Mouse (Mus musculus) stomach, embryonic 15.5 days (tissue): ENCODE results near the gene Hpse. TPM values are rescaled to one million over a fixed set of nuclear protein-coding genes. Genes with fewer than 3 reads are reported as not detected.

Experiments
- ATAC-seq: fragments of 200-750 bp; cut with Nextera tagmentation; 2 replicates; pipeline ENCODE4 v1.8.0; 2017; ENCODE audit warnings: low read depth, moderate number of reproducible peaks, moderate TSS enrichment; ENCODE audit not compliant: insufficient read depth, low FRiP score
- H3K27ac ChIP-seq: fragments of 300-500 bp; sonication (generic); 2 replicates; pipeline ENCODE4 v1.5.1; 2015; ENCODE audit warnings: mild to moderate bottlenecking, inconsistent platforms
- H3K27me3 ChIP-seq: fragments of 300-500 bp; sonication (generic); replicated peaks from 2 replicates; pipeline ENCODE4 v1.6.1; 2015; ENCODE audit warnings: inconsistent platforms
- H3K36me3 ChIP-seq: fragments of 300-500 bp; sonication (generic); 2 replicates; pipeline ENCODE4 v1.6.1; 2015; ENCODE audit warnings: inconsistent platforms
- H3K4me1 ChIP-seq: fragments of 300-500 bp; sonication (generic); 2 replicates; pipeline ENCODE4 v1.6.1; 2015; ENCODE audit warnings: inconsistent platforms
- H3K4me2 ChIP-seq: fragments of 300-500 bp; sonication (generic); 2 replicates; pipeline ENCODE4 v1.6.1; 2015; ENCODE audit warnings: mild to moderate bottlenecking, inconsistent platforms
- H3K4me3 ChIP-seq: fragments of 300-500 bp; sonication (generic); replicated peaks from 2 replicates; pipeline ENCODE4 v1.5.1; 2015; ENCODE audit warnings: inconsistent platforms
- H3K9ac ChIP-seq: fragments of 300-500 bp; sonication (generic); 2 replicates; pipeline ENCODE4 v1.6.1; 2015; ENCODE audit warnings: inconsistent platforms
- H3K9me3 ChIP-seq: fragments of 300-500 bp; sonication (generic); 2 replicates; pipeline ENCODE4 v1.6.1; 2016; ENCODE audit warnings: inconsistent platforms
- WGBS: fragments of 180-500 bp; shearing (Covaris S2); methylation state at CpG from one replicate; pipeline ENCODE4 v1.1.7; 2015; 5-methylcytosine and 5-hydroxymethylcytosine counted together
- polyA plus RNA-seq: library from polyadenylated mRNA; unstranded; fragments of >200 nt; fragmentation: Nextera tagmentation; extraction: Ambion mirVana; gene quantifications from 2 replicates; pipeline ENCODE4 v1.2.1, GENCODE M21; 2015

The Hpse gene
- polyA plus RNA-seq, 1 experiment from 2014 or later, result 6.0 TPM

DNA sequence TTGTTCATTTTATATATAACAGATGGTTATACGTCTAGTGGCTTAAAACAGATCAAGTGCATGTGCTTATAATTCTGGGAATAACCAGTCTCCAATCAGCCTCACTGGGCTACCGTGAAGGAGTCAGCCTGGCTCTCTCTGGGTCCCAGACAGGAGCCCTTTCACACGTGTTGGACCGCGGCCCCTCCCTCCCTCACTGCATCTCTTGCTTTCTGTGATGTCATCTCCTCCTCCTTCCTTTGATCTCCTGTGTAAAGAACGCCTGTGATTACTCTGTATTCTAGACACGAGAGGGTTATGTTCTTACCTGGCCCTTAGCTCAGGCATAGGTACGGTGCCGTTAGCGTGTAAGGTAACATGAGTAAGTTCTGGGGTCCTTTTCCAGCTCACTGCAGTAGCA, 68.0 kb downstream of the Hpse start:
- ATAC-seq, result no peak
- no peaks in the 10 kb centered on the region for H3K27me3 ChIP-seq
- no peak overlapping the region for H3K27ac ChIP-seq
- H3K4me3 ChIP-seq, result no peak overlapping the region
- no peak overlapping the region for H3K4me2 ChIP-seq
- WGBS, result 70% methylated on average over 10 of the region's 10 CpGs
- H3K36me3 ChIP-seq, result peaks cover 13% of the 10 kb centered on the region; the same call in 1 of the 2 replicates
- no peak overlapping the region for H3K9ac ChIP-seq
- H3K9me3 ChIP-seq, result no peaks in the 10 kb centered on the region
- H3K4me1 ChIP-seq, result peaks cover 6% of the 10 kb centered on the region; the same call in 1 of the 2 replicates

- no peak overlapping the region for H3K4me2 ChIP-seq
- no peak overlapping the region for H3K27ac ChIP-seq
- ATAC-seq, result no peak
- WGBS, result 84% methylated on average over 7 of the region's 7 CpGs
- no peak overlapping the region for H3K4me3 ChIP-seq
- peaks cover 8% of the 10 kb centered on the region; the same call in 1 of the 2 replicates for H3K36me3 ChIP-seq
- H3K27me3 ChIP-seq, result no peaks in the 10 kb centered on the region
- H3K9me3 ChIP-seq, result no peaks in the 10 kb centered on the region
- no peak overlapping the region for H3K9ac ChIP-seq
- H3K4me1 ChIP-seq, result peaks cover 6% of the 10 kb centered on the region; the same call in 1 of the 2 replicates
These were observed 68.5 kb downstream of the Hpse start for GRCm38 (mm10) chr5:100650969-100651368.

GRCm38 (mm10) chr5:100648546-100648945, 71.0 kb downstream of the Hpse start:
- ATAC-seq, result no peak
- H3K9me3 ChIP-seq, result no peaks in the 10 kb centered on the region
- peak overlapping the region; percentile 11 for H3K27ac ChIP-seq
- WGBS, result 31% methylated on average over 6 of the region's 6 CpGs
- no peaks in the 10 kb centered on the region for H3K27me3 ChIP-seq
- no peaks in the 10 kb centered on the region for H3K36me3 ChIP-seq
- H3K4me1 ChIP-seq, result peaks cover 13% of the 10 kb centered on the region
- 0 out of 2 replicates have a peak overlapping the region, but pooled peaks have one; percentile 8 for H3K4me2 ChIP-seq
- H3K9ac ChIP-seq, result no peak overlapping the region
- no peak overlapping the region for H3K4me3 ChIP-seq

DNA sequence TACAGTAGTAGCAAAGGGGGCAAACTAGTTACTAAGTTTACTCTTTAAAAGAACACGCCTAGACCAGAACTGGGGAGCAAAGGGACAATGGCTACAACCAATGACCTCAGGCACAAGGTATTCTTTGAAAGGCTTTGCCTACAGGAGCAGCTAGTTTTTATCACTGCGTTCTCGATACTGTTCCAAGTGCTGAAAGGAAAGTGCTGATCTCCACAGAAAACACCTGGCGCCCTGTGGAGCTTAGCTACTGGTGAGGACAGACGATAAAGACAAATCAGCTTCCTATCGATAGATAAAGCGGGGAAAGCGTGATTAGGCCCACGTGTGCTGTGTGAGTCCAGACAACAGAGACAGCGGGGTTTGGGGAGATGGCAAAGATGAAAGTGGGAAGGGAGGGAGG, 71.5 kb downstream of the Hpse start:
- Histone ChIP-seq H3K4me2 (0 out of 2 replicates have a peak overlapping the region, but pooled peaks have one; percentile 8), H3K27ac (peak overlapping the region; percentile 11), H3K9me3 (no peaks in the 10 kb centered on the region), H3K4me3 (no peak overlapping the region), H3K4me1 (peaks cover 18% of the 10 kb centered on the region), H3K27me3 (no peaks in the 10 kb centered on the region), H3K9ac (no peak overlapping the region), H3K36me3 (no peaks in the 10 kb centered on the region)
- no peak for ATAC-seq
- WGBS, result 47% methylated on average over 10 of the region's 10 CpGs

GRCm38 (mm10) chr5:100646558-100646957, 73.0 kb downstream of the Hpse start:
- no peaks in the 10 kb centered on the region for H3K9me3 ChIP-seq
- peaks cover 19% of the 10 kb centered on the region for H3K4me1 ChIP-seq
- no peak overlapping the region for H3K9ac ChIP-seq
- no peak for ATAC-seq
- no peak overlapping the region for H3K4me2 ChIP-seq
- H3K27me3 ChIP-seq, result no peaks in the 10 kb centered on the region
- H3K4me3 ChIP-seq, result no peak overlapping the region
- H3K36me3 ChIP-seq, result no peaks in the 10 kb centered on the region
- WGBS, result 78% methylated on average over 4 of the region's 4 CpGs
- peak overlapping the region; percentile 11; the same call in 1 of the 2 replicates for H3K27ac ChIP-seq

GRCm38 (mm10) chr5:100643991-100644535, 75.5 kb downstream of the Hpse start:
- H3K4me1 ChIP-seq, result peaks cover 19% of the 10 kb centered on the region
- H3K27ac ChIP-seq, result 0 out of 2 replicates have a peak overlapping the region, but pooled peaks have one; percentile 9
- peak; percentile 73; the same call in 1 of the 2 replicates for ATAC-seq
- no peaks in the 10 kb centered on the region for H3K27me3 ChIP-seq
- H3K9ac ChIP-seq, result no peak overlapping the region
- H3K36me3 ChIP-seq, result no peaks in the 10 kb centered on the region
- no peaks in the 10 kb centered on the region for H3K9me3 ChIP-seq
- no peak overlapping the region for H3K4me3 ChIP-seq
- H3K4me2 ChIP-seq, result peak overlapping the region; percentile 19
- WGBS, result 42% methylated on average over 7 of the region's 7 CpGs

GRCm38 (mm10) chr5:100643253-100643990, 76.1 kb downstream of the Hpse start:
- 0 out of 2 replicates have a peak overlapping the region, but pooled peaks have one; percentile 9 for H3K27ac ChIP-seq

GRCm38 (mm10) chr5:100642316-100642715, 77.2 kb downstream of the Hpse start:
- Histone ChIP-seq H3K9ac (no peak overlapping the region), H3K36me3 (no peaks in the 10 kb centered on the region), H3K4me2 (no peak overlapping the region), H3K27ac (no peak overlapping the region), H3K9me3 (no peaks in the 10 kb centered on the region), H3K4me1 (peaks cover 13% of the 10 kb centered on the region), H3K27me3 (no peaks in the 10 kb centered on the region), H3K4me3 (no peak overlapping the region)
- no peak for ATAC-seq
- 77% methylated on average over 5 of the region's 5 CpGs for WGBS

More at GRCm38 (mm10) chr5:100643253-100643990, 76.1 kb downstream of the Hpse start:
- WGBS, result 58% methylated on average over 12 of the region's 12 CpGs
- no peak for ATAC-seq
- no peak overlapping the region for H3K9ac ChIP-seq
- H3K4me2 ChIP-seq, result peak overlapping the region; percentile 19
- peaks cover 16% of the 10 kb centered on the region for H3K4me1 ChIP-seq
- H3K36me3 ChIP-seq, result no peaks in the 10 kb centered on the region
- H3K9me3 ChIP-seq, result no peaks in the 10 kb centered on the region
- no peak overlapping the region for H3K4me3 ChIP-seq
- no peaks in the 10 kb centered on the region for H3K27me3 ChIP-seq

GRCm38 (mm10) chr5:100638483-100638882, 81.0 kb downstream of the Hpse start:
- Histone ChIP-seq H3K9me3 (no peaks in the 10 kb centered on the region), H3K4me1 (peaks cover 12% of the 10 kb centered on the region), H3K27ac (no peak overlapping the region), H3K36me3 (no peaks in the 10 kb centered on the region), H3K9ac (no peak overlapping the region), H3K4me3 (no peak overlapping the region), H3K4me2 (no peak overlapping the region), H3K27me3 (no peaks in the 10 kb centered on the region)
- WGBS, result 65% methylated on average over 8 of the region's 8 CpGs
- ATAC-seq, result peak; percentile 67; the same call in 1 of the 2 replicates

DNA sequence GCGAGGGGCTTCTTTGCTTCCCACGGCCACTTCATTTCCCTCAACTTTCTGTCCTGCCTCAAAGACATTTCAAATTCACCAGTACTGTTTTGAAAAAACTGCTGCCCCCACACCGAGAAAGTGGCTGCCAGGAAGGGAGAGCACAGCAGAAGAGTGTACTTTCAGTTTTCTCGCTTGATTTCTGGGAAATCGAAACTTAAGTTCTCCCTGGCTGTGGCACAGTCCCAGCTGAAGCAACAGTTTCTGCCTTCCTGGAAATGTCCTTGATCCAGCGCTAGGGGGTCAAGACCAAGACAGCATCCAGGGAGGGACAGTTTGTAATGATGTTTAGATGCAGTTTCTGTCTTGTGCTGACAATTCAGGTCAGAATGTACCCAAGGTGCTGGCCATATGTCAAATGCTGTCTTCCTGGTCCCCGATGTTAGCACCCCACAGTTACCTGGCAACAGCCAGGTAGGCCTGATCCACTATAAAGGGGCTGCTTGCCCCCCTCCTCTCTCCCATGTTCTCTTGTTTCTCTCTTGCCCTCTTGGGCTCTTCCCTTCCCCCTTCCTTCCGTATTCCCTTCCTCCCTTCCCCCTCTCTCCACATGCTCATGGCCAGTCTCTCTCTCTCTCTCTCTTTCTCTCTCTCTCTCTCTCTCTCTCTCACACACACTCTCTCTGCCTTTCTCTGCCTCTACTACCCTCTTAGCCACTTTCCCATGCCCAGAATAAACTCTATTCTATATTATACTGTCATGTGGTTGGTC, 82.5 kb downstream of the Hpse start:
- no peak overlapping the region for H3K4me2 ChIP-seq
- H3K36me3 ChIP-seq, result no peaks in the 10 kb centered on the region
- no peaks in the 10 kb centered on the region for H3K27me3 ChIP-seq
- no peak overlapping the region for H3K4me3 ChIP-seq
- 55% methylated on average over 8 of the region's 8 CpGs for WGBS
- no peak overlapping the region for H3K9ac ChIP-seq
- H3K9me3 ChIP-seq, result no peaks in the 10 kb centered on the region
- peaks cover 6% of the 10 kb centered on the region; the same call in 1 of the 2 replicates for H3K4me1 ChIP-seq
- H3K27ac ChIP-seq, result peak overlapping the region; percentile 31; the same call in 1 of the 2 replicates
- ATAC-seq, result no peak

- ATAC-seq, result no peak
- Histone ChIP-seq H3K4me3 (no peak overlapping the region), H3K27ac (no peak overlapping the region)
These were observed 83.6 kb downstream of the Hpse start for GRCm38 (mm10) chr5:100635908-100636307.

More at GRCm38 (mm10) chr5:100635908-100636307, 83.6 kb downstream of the Hpse start:
- Histone ChIP-seq H3K36me3 (no peaks in the 10 kb centered on the region), H3K4me1 (peaks cover 6% of the 10 kb centered on the region; the same call in 1 of the 2 replicates), H3K9me3 (no peaks in the 10 kb centered on the region), H3K9ac (no peak overlapping the region), H3K27me3 (no peaks in the 10 kb centered on the region), H3K4me2 (no peak overlapping the region)
- 83% methylated on average over 4 of the region's 4 CpGs for WGBS
